Mouse (Mus musculus) MEL (cell line): Measurements from ENCODE around the gene Unc5b. TPM values are rescaled to one million over a fixed set of nuclear protein-coding genes. Genes with fewer than 3 reads are reported as not detected.

Experiments used
- DNase-seq: peaks from one replicate; pipeline ENCODE4 v3.0.0; 2011; ENCODE audit warnings: low read depth, low spot score
- H3K27ac ChIP-seq: 2 replicates; pipeline ENCODE4 v1.5.1; 2012; ENCODE audit warnings: low read depth, mild to moderate bottlenecking, control low read depth, low read length, moderate library complexity; ENCODE audit not compliant: control insufficient read depth
- H3K27me3 ChIP-seq, 2 experiments: fragments of 150-350 bp in 1 of 2; sonication (generic) in 1 of 2; 2 replicates each; pipeline ENCODE4 v1.6.1; 2012; ENCODE audit warnings: low read length in 2 of 2, mild to moderate bottlenecking in 2 of 2, improper control_type of control experiment in 1 of 2, moderate library complexity in 1 of 2; ENCODE audit not compliant: insufficient read depth in 2 of 2, control insufficient read depth in 1 of 2
- H3K36me3 ChIP-seq, 2 experiments: 2 replicates each; pipeline ENCODE4 v1.6.1; 2012 to 2014; ENCODE audit warnings: low read length in 2 of 2, improper control_type of control experiment in 1 of 2, inconsistent platforms in 1 of 2, mild to moderate bottlenecking in 1 of 2; ENCODE audit not compliant: insufficient read depth in 2 of 2, control insufficient read depth in 1 of 2
- H3K4me1 ChIP-seq, 2 experiments: fragments of 150-350 bp in 1 of 2; sonication (generic) in 1 of 2; 2 replicates each; pipeline ENCODE4 v1.6.1; 2012; ENCODE audit warnings: low read length in 2 of 2, improper control_type of control experiment in 1 of 2, mild to moderate bottlenecking in 1 of 2; ENCODE audit not compliant: insufficient read depth in 2 of 2, control insufficient read depth in 1 of 2
- H3K4me3 ChIP-seq, 2 experiments: fragments of 150-350 bp in 1 of 2; sonication (generic) in 1 of 2; 2 replicates each; pipeline ENCODE4 v1.5.1; 2012; ENCODE audit warnings: low read depth in 2 of 2, low read length in 2 of 2, mild to moderate bottlenecking in 2 of 2, moderate library complexity in 2 of 2, control low read depth in 1 of 2, improper control_type of control experiment in 1 of 2; ENCODE audit not compliant: control insufficient read depth in 1 of 2, insufficient read depth in 1 of 2
- H3K79me2 ChIP-seq: 2 replicates; pipeline ENCODE4 v1.6.1; 2012; ENCODE audit warnings: mild to moderate bottlenecking, low read length, moderate library complexity; ENCODE audit not compliant: control insufficient read depth, poor library complexity, insufficient read depth
- H3K9ac ChIP-seq: 2 replicates; pipeline ENCODE4 v1.6.1; 2012; ENCODE audit warnings: low read depth, mild to moderate bottlenecking, control low read depth, low read length, moderate library complexity; ENCODE audit not compliant: control insufficient read depth, poor library complexity, severe bottlenecking
- H3K9me3 ChIP-seq: fragments of 150-350 bp; sonication (generic); replicated peaks from 2 replicates; pipeline ENCODE4 v1.6.1; 2012; ENCODE audit warnings: mild to moderate bottlenecking, low read length, improper control_type of control experiment, moderate library complexity; ENCODE audit not compliant: insufficient read depth
- CTCF ChIP-seq, 3 experiments: IDR thresholded peaks in 2 of 3; conservative IDR thresholded peaks in 1 of 3; 2 replicates each; pipeline ENCODE4 v1.5.1; 2011 to 2012; ENCODE audit warnings: low read length in 3 of 3, low read depth in 2 of 3, mild to moderate bottlenecking in 2 of 3, improper control_type of control experiment in 1 of 3, inconsistent platforms in 1 of 3, mixed read lengths in 1 of 3, moderate library complexity in 1 of 3; ENCODE audit not compliant: control insufficient read depth in 1 of 3, insufficient read depth in 1 of 3, poor library complexity in 1 of 3, severe bottlenecking in 1 of 3
- ELF1 ChIP-seq: IDR thresholded peaks from 2 replicates; pipeline ENCODE4 v1.6.1; 2014; ENCODE audit warnings: low read depth, mild to moderate bottlenecking, inconsistent platforms, low read length, improper control_type of control experiment, moderate library complexity
- ETS1 ChIP-seq: IDR thresholded peaks from 2 replicates; pipeline ENCODE4 v1.6.1; 2012; ENCODE audit warnings: low read depth, mild to moderate bottlenecking, inconsistent platforms, low read length, improper control_type of control experiment, moderate library complexity
- GABPA ChIP-seq: IDR thresholded peaks from 2 replicates; pipeline ENCODE4 v1.6.1; 2012; ENCODE audit warnings: low read depth, mild to moderate bottlenecking, inconsistent platforms, low read length, improper control_type of control experiment, moderate library complexity
- HCFC1 ChIP-seq: IDR thresholded peaks from 2 replicates; pipeline ENCODE4 v1.6.1; 2012; ENCODE audit warnings: low read depth, mild to moderate bottlenecking, inconsistent platforms, low read length, improper control_type of control experiment, moderate library complexity
- JUND ChIP-seq: IDR thresholded peaks from 2 replicates; pipeline ENCODE4 v1.6.1; 2011; ENCODE audit warnings: low read depth, mild to moderate bottlenecking, improper control_type of control experiment, low read length
- KAT2A ChIP-seq: conservative IDR thresholded peaks from 2 replicates; pipeline ENCODE4 v1.6.1; 2012; ENCODE audit warnings: low read depth, low read length, improper control_type of control experiment, inconsistent platforms
- MAFK ChIP-seq: IDR thresholded peaks from 2 replicates; pipeline ENCODE4 v1.6.1; 2011; ENCODE audit warnings: low read depth, mild to moderate bottlenecking, low read length, improper control_type of control experiment, borderline replicate concordance
- MAX ChIP-seq: IDR thresholded peaks from 2 replicates; pipeline ENCODE4 v1.6.1; 2011; ENCODE audit warnings: low read length, improper control_type of control experiment
- MAZ ChIP-seq: IDR thresholded peaks from 2 replicates; pipeline ENCODE4 v1.6.1; 2012; ENCODE audit warnings: low read depth, mild to moderate bottlenecking, inconsistent platforms, low read length, improper control_type of control experiment
- MEF2A ChIP-seq: IDR thresholded peaks from 2 replicates; pipeline ENCODE4 v1.6.1; 2014; ENCODE audit warnings: low read depth, mild to moderate bottlenecking, inconsistent platforms, low read length, improper control_type of control experiment; ENCODE audit not compliant: poor library complexity, insufficient replicate concordance, severe bottlenecking; ENCODE audit errors: extremely low read depth
- MXI1 ChIP-seq: IDR thresholded peaks from 2 replicates; pipeline ENCODE4 v1.6.1; 2011; ENCODE audit warnings: mild to moderate bottlenecking, low read depth, low read length, improper control_type of control experiment
- MYC ChIP-seq: IDR thresholded peaks from 2 replicates; pipeline ENCODE4 v1.6.1; 2011; ENCODE audit warnings: low read depth, mild to moderate bottlenecking, low read length, improper control_type of control experiment, moderate library complexity
- NELFE ChIP-seq: IDR thresholded peaks from 2 replicates; pipeline ENCODE4 v1.6.1; 2011; ENCODE audit warnings: low read depth, low read length, improper control_type of control experiment
- POLR2A ChIP-seq, 2 experiments: IDR thresholded peaks; 2 replicates each; pipeline ENCODE4 v1.6.1; 2011 to 2012; ENCODE audit warnings: low read length in 2 of 2, mild to moderate bottlenecking in 2 of 2, control low read depth in 1 of 2, improper control_type of control experiment in 1 of 2, low read depth in 1 of 2, moderate library complexity in 1 of 2; ENCODE audit not compliant: control insufficient read depth in 1 of 2, insufficient read depth in 1 of 2, poor library complexity in 1 of 2
- POLR2AphosphoS2 ChIP-seq: IDR thresholded peaks from 2 replicates; pipeline ENCODE4 v1.6.1; 2011; ENCODE audit warnings: low read length, improper control_type of control experiment
- POLR2AphosphoS5 ChIP-seq: IDR thresholded peaks from 2 replicates; pipeline ENCODE4 v1.6.1; 2012; ENCODE audit warnings: low read depth, borderline replicate concordance, mild to moderate bottlenecking, inconsistent platforms, low read length, moderate library complexity, mixed read lengths
- SIN3A ChIP-seq: IDR thresholded peaks from 2 replicates; pipeline ENCODE4 v1.6.1; 2012; ENCODE audit warnings: low read length, improper control_type of control experiment, inconsistent platforms
- SMC3 ChIP-seq: IDR thresholded peaks from 2 replicates; pipeline ENCODE4 v1.6.1; 2011; ENCODE audit warnings: low read depth, low read length, improper control_type of control experiment
- TAL1 ChIP-seq: IDR thresholded peaks from 2 replicates; pipeline ENCODE4 v1.6.1; 2012; ENCODE audit warnings: mild to moderate bottlenecking, inconsistent platforms, low read length, moderate library complexity, mixed read lengths
- TBP ChIP-seq: IDR thresholded peaks from 2 replicates; pipeline ENCODE4 v1.8.0; 2011; ENCODE audit warnings: low read depth, low read length, improper control_type of control experiment
- TCF12 ChIP-seq: IDR thresholded peaks from 2 replicates; pipeline ENCODE4 v1.6.1; 2014; ENCODE audit warnings: low read depth, mild to moderate bottlenecking, inconsistent platforms, low read length, improper control_type of control experiment, moderate library complexity
- USF1 ChIP-seq: IDR thresholded peaks from 2 replicates; pipeline ENCODE4 v1.6.1; 2014; ENCODE audit warnings: low read depth, mild to moderate bottlenecking, inconsistent platforms, low read length, improper control_type of control experiment, moderate library complexity
- ZC3H11A ChIP-seq: IDR thresholded peaks from 2 replicates; pipeline ENCODE4 v1.6.1; 2012; ENCODE audit warnings: low read depth, mild to moderate bottlenecking, inconsistent platforms, low read length, improper control_type of control experiment
- ZKSCAN1 ChIP-seq: IDR thresholded peaks from 2 replicates; pipeline ENCODE4 v1.6.1; 2012; ENCODE audit warnings: low read depth, mild to moderate bottlenecking, inconsistent platforms, low read length, improper control_type of control experiment, moderate library complexity
- ZMIZ1 ChIP-seq: IDR thresholded peaks from 2 replicates; pipeline ENCODE4 v1.6.1; 2012; ENCODE audit warnings: low read depth, mild to moderate bottlenecking, inconsistent platforms, low read length, improper control_type of control experiment, moderate library complexity
- ZNF384 ChIP-seq: IDR thresholded peaks from 2 replicates; pipeline ENCODE4 v1.6.1; 2012; ENCODE audit warnings: low read depth, mild to moderate bottlenecking, inconsistent platforms, low read length, improper control_type of control experiment
- polyA plus RNA-seq, 2 experiments: library from polyadenylated mRNA; stranded (reverse) in 1 of 2; unstranded in 1 of 2; fragments of >175 nt in 1 of 2; fragments of >200 nt in 1 of 2; gene quantifications; 2 replicates each; pipeline versions ENCODE4 v1.2.1 to v1.2.4; 2012; ENCODE audit warnings: low replicate concordance in 2 of 2, low read depth in 1 of 2; ENCODE audit not compliant: insufficient read length in 2 of 2, insufficient read depth in 1 of 2, missing spikeins in 1 of 2
- total RNA-seq: library from RNA; depleted of rRNA; stranded (reverse); fragments of 300-350 nt; gene quantifications from 2 replicates; pipeline ENCODE4 v1.2.3, GENCODE M21; 2012

Gene Unc5b
- total and polyA plus RNA-seq, 3 experiments, result not detected

DNA sequence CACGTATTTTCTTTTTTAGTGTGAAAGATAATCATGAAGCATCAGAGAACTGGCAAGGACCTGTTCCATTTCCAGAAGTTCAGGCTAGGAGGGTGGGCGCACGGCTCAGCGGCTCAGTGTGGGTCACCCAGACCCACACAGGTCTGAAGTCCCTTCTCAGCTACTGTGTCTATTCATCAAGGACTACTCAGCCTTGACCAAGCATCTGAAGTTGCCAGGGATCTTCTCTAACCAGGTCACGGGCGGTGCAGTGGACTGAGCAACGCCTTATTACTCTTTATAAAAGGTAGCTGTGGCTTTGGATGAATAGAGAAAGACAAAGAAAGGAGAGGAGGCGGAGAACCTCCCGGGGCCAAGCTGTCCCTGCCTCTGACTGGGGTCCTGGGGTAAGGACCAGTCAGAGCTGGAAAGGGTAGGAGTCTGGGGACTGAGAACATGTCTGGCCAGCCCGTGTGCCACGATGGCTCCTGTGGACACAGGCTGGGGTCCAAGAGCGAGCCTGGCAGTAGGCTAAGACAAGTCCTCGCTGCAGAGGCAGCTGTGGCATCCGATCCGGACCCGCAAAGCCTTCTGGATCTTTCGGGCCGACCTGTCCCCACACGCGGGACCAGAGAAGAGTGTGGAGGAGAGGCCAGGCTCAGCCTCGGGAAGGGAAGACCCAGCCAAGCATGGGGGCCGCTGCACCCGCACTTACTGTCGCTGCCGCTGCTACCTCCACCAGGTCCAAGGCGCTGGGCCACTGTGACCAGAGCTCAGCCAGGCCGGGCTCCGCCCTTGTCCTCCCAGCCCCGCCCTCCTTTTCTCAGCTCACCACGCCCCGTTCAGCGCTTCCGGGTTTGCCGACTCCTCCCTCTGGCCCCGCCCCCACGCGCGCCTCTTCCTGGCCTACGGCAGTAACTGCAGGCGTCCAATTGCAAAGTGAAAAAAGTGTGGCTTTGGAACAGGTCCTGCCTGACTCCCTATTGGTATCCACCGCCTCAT lies 79.1 kb downstream of the Unc5b start, which contains the start of gene Slc29a3:
Slc29a3 (minus strand) TSS at position 755 of the 981 bp plus-strand sequence.
- no peaks in the 10 kb centered on the region for H3K27me3 ChIP-seq
- no peaks in the 10 kb centered on the region for H3K9me3 ChIP-seq
- DNase-seq, result peak; percentile 93
- H3K27ac ChIP-seq, result no peak within 1 kb of the TSS
- H3K79me2 ChIP-seq, result peaks cover 3% of the 10 kb centered on the region; the same call in 1 of the 2 replicates
- peaks cover 0 to 2% of the 10 kb centered on the region in 2 experiments; a peak in 1 of 4 replicates for H3K36me3 ChIP-seq
- H3K4me3 ChIP-seq, result peak within 1 kb of the TSS; percentile 93 to 96
- H3K9ac ChIP-seq, result peak within 1 kb of the TSS; percentile 85
- H3K4me1 ChIP-seq, result peaks cover 0 to 15% of the 10 kb centered on the region in 2 experiments; a peak in 2 of 4 replicates
- TF ChIP-seq POLR2A (IDR thresholded peaks at IDR 0.05; ENCODE audit: control insufficient read depth in 1 of 2, insufficient read depth in 1 of 2, low read depth in 1 of 2, low read length in 2 of 2, poor library complexity in 1 of 2), result peak; percentile 72 to 92; a peak in 3 of 4 replicates
- peak; percentile 70 for TF ChIP-seq SIN3A
- TF ChIP-seq MXI1, result peak; percentile 51
- TF ChIP-seq SMC3, result peak; percentile 42
- peak; percentile 55; the same call in 1 of the 2 replicates for TF ChIP-seq TCF12
- TF ChIP-seq POLR2AphosphoS2, result peak; percentile 74; the same call in 1 of the 2 replicates
- peak in 2 of 3 experiments; percentile 49 to 54; a peak in 5 of 6 replicates for TF ChIP-seq CTCF (IDR thresholded peaks at IDR 0.05 in 2 of 3, conservative IDR thresholded peaks at IDR 0.05 in 1 of 3; ENCODE audit: control insufficient read depth in 1 of 3, insufficient read depth in 1 of 3, low read depth in 2 of 3, low read length in 3 of 3, poor library complexity in 1 of 3, severe bottlenecking in 1 of 3)
- TF ChIP-seq USF1, result 0 out of 2 replicates have a peak, but pooled peaks have one; percentile 33
- no peak for TF ChIP-seq ZC3H11A
- TF ChIP-seq MAX, result no peak
- peak; percentile 91 for TF ChIP-seq NELFE
- TF ChIP-seq MAZ, result peak; percentile 88
- no peak; the same call in 1 of the 2 replicates for TF ChIP-seq KAT2A
- TF ChIP-seq ZMIZ1, result peak; percentile 86
- TF ChIP-seq JUND, result no peak
- TF ChIP-seq MYC, result 0 out of 2 replicates have a peak, but pooled peaks have one; percentile 31
- peak; percentile 72 for TF ChIP-seq ZNF384
- TF ChIP-seq GABPA, result no peak
- TF ChIP-seq HCFC1, result peak; percentile 68
- no peak for TF ChIP-seq ZKSCAN1
- no peak for TF ChIP-seq POLR2AphosphoS5
- peak; percentile 100 for TF ChIP-seq ELF1
- no peak for TF ChIP-seq MEF2A
- TF ChIP-seq TBP, result peak; percentile 45; the same call in 1 of the 2 replicates
- TF ChIP-seq ETS1, result no peak
- TF ChIP-seq TAL1, result no peak
- TF ChIP-seq MAFK, result no peak
